Mouse (Mus musculus) adrenal gland (tissue): ENCODE measurements at regions not wholly inside any gene's neighbourhood (a gene's known extent, or its start where the extent isn't known, plus 50 kb on each side); places are given as distances from the start of the nearest gene placed in this dataset.

Experiments used
- intact Hi-C: fragments of 180-260 bp; cut with DNase I; formaldehyde crosslinking; loops from one replicate; pipeline ENCODE4 v1.15.1; 2025

DNA sequence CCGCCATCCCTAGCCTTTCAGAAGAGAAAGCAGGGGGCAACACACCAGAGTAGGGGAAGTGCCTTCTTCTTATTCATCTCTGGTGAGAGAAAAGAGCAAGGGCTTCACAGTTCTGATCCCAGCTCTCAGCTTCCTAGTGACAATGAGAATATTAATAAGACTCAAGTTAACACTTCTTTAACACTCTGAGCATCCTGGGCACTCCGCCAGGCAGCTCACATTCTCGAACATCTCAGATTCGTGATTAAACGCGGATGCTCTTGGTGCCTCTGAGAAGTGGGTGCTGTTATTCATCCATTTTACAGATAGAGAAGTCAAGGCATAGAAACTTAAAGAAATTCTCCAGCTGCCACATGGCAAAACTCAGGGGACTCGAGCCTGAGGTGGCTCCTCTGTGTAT lies 237.1 kb downstream of the Rps15a start:
- intact Hi-C loops = no loop called here

DNA sequence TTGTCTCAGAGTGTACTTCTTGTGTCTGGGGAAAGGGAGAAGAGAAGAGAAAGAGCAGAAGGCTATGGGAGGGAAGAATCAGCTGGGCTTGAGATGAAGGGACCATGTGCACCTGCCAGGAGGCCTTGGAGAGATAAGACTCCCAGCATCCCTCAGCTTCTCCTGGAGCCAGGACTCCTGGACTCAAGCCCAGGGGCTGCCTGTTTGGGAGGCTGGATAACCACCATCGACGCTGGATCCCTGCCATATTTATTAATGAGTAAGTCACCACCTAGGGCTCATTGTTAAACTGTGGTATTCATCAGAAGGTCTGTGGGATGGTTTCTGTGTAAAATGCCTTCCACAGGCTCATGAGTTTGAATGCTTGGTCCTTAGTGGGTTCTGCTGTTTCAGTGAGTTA lies 240.7 kb downstream of the Rps15a start:
- intact Hi-C loops = no loop called here

DNA sequence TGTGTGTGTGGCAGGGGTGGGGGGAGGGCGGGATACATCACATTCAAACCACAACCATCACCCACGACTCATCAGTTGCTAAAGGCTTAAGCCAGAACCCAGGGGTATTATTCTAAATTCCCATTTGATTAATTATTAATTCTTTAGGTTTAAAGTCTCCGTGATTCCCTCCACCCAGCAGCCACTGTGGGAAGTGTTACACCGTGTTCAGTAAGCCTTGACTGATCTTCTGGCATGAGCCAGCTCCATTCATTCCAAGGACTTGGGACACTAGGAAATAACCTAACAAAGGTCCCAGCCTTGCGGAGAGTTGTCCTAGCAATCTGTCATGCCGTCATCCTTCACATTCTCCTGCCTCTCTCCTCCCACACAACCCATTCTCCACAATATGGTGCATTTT lies 256.6 kb downstream of the Rps15a start:
- intact Hi-C loops = no loop called here

DNA sequence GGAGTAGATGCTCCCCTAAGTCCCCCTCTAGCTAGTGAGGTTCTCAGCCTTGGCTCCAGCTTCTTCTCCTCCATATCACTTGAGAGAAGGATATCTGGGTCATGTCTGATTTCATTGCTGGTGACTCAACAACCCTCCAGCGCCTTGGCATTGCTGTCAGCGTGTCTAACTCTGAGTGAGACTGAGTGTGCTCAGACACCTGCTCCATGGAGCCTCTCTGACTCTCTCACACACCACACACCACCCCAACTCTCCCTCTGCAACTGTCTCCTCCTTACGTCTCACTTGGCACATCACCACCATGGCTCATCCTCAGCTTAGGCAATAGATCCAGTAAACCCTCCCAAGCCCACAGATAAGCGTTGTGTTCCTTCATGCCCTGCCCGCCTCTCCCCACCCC lies 260.0 kb downstream of the Rps15a start:
- intact Hi-C loops = no loop called here

DNA sequence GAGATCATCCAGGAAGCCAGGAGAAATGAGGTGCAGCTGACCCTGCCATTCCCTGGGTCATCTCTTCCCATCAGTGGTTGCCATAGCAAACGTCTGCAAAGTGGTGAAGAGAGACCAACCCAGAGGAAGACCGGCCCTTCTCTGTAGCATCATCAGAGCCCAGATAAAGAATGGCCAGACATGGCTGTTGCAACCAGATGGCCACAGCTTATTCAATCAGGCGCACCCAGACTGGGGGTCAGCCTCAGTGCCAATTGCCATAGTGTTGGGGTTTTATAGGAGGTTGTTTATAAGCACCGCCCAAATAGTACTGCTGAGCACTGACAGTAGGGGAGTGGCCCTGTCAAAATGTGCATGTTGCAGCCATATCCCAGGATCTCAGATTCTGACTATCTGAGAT lies 262.3 kb downstream of the Rps15a start:
- intact Hi-C loops = no loop called here

DNA sequence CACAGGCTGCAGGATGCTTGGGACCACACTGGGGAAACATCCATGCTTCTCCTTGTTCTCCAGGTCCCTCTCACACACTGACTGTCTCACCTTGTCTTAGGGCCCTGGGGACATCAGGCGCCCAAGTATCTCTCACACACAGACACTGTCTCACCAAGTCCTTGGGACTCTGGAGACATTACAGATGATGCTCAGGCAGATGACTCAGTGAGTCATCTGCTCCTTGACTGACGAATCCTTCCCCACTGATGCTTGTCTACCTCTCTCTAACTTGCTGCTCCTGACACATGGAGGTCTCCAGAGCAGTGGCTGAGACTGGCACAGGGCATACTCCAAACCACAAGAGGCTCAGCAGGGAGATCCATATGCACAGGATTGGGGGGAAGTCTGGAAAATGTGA lies 263.1 kb downstream of the Rps15a start:
- intact Hi-C loops = no loop called here

DNA sequence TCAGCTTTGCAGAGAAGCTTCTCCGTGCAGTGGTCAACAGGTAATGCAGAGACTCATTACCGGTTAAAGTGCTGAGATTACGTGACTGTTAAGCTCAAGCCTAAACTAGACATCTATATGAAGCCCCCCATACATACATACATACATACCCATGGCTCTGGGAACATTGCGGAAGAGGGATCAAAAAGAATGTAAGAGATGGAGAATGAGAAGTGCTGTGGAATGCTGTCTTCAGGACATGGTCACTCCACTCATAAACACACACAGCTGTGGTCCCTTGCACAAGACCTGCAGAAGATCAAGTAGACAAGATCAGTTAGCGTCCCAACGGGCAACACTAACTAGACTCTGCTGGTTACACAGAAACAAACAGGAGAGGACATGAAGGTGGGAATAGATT lies 265.2 kb downstream of the Rps15a start:
- intact Hi-C loops = no loop called here

DNA sequence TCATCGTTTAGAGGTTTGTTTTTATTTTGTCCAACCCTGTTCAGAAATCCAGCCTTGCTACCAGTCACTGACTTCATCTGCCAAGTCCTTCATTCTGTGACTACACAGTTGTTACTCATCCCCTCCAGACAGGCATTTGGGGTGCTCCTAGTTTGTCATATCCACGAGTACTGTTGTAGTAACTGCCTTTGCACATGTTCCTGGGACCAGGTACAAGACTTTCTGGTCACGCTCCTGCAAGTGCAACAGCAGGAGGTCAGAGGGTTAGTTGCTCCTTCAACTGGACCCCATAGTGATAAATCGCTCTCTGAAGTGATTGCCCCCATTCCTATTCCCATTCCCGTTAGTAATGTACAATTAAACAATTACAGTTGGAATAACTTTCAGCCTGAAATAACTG lies 269.9 kb downstream of the Rps15a start:
- intact Hi-C loops = no loop called here

DNA sequence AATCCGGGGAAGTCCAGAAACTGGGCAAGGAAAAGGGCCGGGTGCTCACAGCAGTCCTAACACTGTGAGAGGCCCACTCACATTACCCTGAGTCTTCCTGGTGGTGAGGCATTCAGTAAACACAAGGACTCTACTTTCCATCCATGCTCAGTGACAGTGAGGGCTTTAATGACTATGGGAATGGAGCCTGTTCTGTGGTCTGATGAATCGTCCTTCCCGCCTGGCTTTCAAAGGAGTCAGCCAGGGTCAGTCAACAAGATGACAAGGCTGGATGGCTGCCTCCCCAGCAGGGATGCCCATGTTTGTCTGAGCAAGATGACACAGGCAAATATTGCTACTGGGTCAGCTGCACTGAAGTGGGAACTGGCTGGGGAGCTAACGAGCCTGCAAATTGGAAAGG lies 273.2 kb downstream of the Rps15a start:
- intact Hi-C loops = no loop called here

DNA sequence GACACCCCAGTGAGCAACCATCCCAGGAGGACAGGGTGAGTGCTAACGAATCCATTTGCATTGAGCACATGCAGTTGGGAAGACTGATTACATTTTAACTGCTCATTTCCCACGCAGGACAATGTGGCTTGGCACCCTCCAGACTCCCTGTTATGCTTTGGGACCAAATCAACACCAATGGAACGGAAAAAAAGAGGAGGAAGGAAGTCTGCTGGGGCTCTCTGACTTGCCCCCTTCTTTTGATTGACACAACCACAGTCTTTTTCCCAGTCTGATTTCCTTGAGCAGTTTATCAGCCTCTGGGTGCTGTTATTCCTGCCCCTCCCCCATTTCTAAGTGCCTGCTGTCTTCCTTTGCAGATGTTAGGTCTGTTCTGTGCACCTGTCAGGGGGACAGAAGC lies 321.0 kb downstream of the Rps15a start:
- intact Hi-C loops = no loop called here

DNA sequence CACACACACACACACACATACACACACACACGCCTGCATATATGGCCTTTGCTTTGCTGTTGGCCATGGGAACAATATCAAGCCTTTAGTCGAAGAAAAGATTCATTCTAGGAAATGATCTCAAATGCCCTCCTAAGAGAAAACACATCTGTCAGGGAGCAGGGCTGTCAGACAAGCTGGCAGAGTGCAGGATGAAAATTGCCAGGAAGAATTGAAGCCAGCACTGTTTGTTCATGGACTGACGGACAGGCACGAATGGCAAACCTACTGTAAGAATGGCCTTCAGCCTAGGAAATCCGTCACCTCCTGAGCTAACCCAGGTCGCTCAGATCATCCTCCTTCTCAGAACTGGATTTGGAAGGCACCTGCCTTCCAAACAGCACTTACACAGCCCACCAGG lies 322.0 kb downstream of the Rps15a start:
- intact Hi-C loops = no loop called here

DNA sequence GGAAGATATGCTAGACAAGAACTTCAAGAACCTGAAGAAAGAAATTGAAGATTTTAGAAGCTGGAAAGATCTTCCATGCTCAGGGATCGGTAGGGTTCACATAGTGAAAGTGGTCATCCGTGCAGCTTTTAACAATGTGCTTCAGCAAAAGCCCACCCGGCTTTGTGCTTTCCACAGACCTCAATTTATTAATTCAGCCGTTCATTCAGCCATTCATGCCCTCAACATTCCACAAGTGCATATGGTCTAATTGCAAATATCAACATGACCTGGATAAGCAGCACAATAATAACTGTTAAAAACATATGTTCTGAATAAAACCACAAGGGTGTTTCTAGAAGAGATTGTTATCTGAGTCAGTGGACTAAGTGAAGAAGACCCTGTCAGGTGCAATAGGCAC lies 323.5 kb downstream of the Rps15a start:
- intact Hi-C loops = no loop called here

DNA sequence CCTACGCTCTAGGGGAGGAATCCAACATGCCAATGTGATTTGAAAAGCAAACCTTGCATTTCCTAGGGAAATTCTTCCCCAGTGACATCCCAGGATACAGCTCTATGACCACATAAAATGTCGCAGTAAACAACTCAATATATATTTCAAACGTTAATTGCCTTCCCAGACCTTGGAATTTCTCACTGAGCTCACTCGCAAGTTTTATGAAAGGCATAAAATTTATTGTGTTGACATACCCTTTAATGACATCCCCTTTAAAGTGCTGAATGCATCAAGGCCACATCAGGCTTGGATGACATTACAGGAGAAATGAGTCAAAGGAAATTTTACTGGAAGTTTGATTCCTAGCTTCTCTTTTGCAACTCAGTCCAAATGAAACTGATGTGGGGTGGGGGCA lies 337.0 kb downstream of the Rps15a start:
- intact Hi-C loops = no loop called here

DNA sequence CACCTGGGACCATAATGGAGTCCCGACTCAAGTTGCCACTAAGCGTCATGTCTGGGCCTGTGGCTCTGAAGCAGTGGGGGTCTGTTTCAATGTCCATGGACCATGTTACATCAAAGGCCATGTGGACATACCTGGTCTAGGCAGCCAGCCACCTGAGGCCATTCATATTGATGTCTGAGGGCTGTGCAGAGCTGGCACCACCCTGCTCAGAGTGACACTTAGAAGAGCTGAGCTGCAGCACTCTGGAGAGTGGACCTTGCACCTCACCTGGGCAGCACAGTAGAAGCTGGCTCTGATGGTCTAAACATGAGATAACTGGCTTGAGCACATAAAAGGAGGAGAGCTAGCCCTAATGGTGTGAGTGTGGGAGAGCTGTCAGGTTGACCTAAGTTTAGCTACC lies 338.1 kb downstream of the Rps15a start:
- intact Hi-C loops = no loop called here

DNA sequence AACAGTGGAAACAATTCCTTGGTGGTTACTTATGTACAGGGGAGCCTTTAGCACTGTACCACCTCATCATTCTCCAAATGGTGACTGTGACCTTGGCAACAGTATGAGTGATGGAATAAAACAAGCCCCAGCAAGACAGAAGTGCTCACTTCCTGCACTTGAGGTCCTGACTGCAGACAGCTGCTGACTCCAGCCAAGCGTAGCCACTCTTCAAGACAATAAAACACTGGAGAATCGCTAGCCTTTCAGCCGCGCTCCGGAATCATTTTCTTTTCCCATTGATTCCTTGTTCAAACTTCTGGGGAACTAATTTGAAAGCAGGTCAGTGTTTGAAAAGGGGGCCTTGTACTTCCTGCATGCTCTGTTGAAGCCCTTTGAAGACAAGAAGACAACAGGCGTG lies 344.2 kb downstream of the Rps15a start:
- intact Hi-C loops = no loop called here

DNA sequence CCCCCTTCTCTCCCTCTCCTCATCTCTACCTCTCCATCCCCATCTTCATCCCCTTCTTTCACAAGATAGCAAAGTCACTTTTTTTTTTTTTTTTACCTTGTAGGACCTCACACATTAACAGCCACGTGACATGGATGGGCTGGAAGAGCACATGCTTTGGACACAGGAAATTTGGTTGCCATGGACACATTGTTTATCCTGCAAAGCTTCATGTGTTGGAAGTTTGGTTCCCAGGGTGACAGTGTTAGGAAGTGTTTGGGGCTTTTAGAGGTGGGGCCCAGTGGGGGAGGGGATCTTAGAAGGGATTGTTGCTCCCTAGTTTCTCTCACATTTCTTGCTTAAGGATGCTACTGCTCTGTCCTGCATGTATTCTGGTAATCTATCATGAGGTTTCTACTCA lies 356.5 kb downstream of the Rps15a start:
- intact Hi-C loops = no loop called here

DNA sequence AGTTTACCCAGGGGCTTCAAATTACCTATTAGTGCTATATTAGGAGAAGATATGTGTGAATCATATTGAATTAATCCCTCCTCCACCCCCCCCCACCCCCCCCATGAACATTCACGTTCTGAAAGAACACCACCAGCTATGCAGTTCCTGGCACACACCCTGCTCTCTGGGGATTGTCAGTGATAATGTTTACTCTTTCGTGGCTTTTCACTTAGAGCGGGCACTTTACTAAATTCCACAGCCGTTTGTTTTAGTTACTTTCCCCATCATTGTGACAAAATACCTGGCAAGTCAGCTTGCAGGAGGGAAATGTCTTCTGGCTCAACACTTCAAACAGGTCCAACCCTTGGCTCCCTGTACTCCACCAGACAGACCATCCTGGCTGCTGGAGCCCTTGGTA lies 359.0 kb downstream of the Rps15a start:
- intact Hi-C loops = no loop called here

DNA sequence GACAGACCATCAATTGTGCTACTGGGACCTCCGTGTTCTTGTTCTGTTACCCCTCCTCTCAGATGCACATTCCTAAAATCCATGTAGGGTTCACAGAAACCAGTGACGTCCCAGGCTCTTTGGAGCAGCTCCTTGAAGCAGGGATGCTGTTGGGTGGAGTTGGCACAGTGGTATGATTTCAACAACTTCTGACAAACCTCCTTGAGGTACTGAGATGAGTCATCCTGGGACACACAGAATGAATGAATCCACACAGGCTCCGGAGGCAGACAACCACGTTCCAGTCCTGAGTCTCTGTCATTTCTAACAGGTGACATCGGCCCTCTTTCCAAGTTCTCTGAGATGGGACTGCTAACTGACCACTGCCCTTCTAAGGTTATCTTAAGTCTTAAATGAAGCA lies 360.2 kb downstream of the Rps15a start:
- intact Hi-C loops = no loop called here

DNA sequence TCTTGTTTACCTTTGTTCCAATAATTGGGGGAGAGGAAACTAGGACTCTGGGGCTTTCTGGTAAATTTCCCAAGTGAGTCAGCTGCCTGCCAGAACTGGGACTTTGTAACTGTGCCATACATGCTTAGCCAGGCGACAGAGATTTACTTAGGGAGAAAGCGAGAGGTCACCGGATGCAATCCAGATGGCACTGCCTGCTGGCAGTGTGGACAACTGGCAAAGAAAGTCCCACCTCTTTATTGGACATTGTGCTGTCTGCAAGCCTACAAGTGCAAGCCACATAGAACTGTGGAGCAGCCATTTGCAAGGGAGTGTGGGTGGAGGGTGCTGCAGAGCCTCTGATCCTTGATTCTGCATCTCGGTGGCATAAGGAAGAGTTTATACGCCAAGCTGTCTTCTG lies 362.7 kb downstream of the Rps15a start:
- intact Hi-C loops = no loop called here

DNA sequence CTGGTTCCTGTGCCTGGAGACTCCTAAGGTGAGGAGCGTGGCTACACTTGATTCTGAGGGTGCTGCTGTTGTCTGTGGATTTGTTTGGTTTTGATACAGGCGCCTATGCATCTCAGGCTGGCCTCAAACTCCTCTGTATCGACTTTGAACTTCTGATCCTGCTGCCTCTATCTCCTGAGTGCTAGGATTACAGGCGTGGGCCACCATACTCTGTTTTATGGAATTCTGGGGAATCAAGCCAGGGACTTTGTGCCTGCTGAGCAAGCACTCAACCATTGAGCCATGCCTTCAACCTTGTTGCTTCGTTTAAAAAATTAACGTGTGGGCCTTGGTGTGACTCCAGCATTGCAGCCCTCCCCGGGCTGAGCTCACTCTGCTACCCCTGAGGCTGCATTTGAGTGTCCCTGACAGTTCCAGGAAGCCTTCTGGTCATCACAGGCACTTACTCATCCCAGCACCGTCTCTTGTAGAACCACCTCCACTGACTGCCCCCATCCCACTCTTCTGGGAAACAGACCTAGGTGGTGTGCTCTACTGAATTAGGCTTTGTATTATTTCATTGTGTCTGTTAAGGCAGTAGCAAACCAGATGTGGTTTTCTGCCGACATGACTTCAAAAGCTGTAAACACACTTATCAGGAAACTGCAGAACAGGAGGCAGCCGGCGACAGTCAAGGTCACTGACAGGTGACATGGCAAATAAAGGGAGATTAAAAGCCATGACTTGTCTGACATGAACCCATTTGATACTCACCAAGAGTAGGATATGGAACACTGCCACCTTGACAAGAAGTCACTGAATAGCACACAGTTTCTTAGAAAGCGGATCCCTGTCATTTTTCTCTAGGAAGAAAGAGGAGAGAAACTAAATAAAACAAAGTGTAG lies 363.4 kb downstream of the Rps15a start:
- intact Hi-C loops = no loop called here

DNA sequence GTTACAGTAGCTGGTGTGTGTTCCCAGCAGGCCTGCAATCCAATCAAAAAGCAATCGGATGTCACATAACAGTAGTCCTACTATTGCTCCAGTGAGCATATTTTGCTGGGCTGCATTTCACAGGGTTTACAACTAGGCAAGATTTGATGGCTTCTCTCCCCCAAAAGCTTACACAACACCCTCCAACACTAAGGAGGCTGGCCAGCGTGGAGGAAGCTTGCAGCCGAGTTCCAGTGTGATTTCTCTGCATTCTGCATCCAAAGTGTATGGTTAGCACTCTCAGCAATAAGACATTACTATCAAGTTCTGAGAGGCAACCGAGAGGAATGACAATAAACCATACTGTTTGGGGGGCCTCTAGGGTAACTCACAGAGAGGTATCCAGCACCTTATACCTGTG lies 367.2 kb downstream of the Xylt1 start:
- intact Hi-C loops = no loop called here

DNA sequence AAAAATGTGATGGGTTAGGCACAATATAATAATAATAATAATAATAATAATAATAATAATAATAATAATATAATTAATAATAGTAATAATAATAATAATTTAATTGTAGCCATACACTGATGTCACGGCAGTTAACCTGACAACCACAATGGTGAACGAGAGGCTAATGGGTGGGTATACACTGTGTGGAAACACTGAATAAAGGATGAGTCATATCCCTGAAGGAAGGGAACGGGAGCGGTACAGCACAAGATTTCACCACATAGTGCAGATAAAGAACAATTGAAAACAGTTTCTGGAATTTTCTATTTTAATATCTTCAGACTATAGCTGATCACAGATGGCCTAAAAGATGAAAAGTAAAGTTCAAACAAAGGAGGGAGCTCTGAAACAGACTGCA lies 365.6 kb downstream of the Xylt1 start:
- intact Hi-C loops = no loop called here

DNA sequence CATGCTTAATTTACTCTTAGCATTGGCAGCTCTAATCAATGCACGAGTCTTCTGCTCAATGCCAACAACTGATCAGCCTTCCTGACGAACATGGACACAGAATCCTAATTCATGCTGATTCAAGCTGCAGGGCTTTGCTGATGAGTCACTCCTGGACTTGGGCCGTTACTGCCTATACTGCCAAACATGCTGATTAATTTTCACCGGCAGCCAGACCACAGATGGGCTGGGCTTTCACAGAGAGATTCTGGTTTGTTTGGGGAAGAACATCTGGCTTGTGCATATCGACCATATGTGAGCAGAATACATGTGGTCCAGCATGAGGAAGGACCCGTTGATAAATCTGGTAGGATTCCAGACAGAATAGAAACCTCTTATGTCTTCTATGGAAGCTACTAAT lies 358.9 kb downstream of the Xylt1 start:
- intact Hi-C loops = no loop called here

DNA sequence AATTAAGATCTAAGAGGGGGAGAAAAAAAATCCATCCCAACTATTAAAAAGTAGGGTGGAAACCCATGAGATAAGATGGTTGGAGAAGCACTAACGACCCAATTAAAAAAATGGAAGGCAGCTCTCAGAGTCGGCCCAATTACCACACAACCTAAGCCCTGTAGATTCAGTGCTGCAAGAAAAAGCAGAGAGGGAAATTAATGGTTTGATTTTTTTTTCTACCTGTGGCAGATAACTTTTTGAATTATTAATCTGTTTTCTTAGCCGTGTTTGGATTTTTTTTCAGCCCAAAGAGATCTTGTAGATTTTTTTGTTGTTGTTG lies 354.9 kb downstream of the Xylt1 start:
- intact Hi-C loops = no loop called here
